Mouse (Mus musculus) thymus, postnatal 14 days (tissue): Measurements from ENCODE around the gene Ccnjl.

ENCODE experiments used
- DNase-seq: peaks from one replicate; pipeline ENCODE4 v3.0.0; 2021

Gene Ccnjl

DNA sequence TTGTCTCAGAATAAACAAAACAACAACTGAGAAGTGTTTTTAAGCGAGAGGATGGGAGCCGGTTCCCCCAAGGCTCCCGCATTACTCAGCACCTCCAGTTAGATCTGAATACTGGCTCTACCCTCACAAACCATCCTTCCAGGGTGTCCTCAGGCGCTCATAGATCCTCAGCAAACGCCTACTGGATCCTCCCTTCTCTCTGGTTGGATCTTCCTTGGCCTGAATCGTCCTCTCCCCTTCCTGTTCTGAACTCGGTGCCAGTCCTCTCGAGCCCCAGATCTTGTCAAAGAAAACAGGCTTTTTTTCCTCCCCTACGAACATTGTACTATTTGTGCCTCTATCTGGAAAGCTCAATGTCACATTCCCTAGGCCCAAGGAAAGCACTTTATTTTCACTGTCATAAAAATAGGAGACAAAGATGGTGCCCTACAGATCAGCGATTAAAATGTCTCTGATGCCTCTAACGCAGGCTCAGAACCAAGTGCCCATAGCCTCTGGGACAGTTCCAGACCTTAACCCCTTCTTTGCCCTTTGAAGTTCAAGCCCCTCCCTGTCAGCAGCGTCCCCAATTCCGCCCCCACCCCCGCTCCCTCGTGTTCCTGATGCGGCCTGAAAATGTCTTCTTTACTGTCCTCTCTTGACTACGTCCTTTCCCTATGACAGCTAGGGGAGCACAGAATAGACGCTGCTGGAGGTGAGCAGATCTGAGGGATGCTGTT, 98.5 kb downstream of the Ccnjl start:
- DNase-seq: no peak

DNA sequence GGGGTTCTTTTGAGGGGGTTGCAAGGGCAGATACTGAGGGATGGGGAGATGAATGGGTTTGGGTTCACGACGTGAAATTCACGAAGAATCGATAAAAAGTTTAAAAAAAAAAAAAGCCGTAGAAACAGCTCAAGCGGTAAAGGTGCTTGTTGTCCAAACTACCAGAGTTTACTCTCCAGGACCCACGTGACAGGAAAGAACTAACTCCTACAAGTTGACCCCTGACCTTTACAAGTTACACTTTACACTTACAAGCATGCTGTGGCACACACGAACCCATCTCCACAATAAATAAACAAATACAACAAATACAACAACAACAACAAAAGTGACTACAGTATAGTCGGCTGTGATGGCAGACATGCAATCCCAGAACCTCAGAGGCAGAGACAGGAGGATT, 103.1 kb downstream of the Ccnjl start:
- no peak for DNase-seq

DNA sequence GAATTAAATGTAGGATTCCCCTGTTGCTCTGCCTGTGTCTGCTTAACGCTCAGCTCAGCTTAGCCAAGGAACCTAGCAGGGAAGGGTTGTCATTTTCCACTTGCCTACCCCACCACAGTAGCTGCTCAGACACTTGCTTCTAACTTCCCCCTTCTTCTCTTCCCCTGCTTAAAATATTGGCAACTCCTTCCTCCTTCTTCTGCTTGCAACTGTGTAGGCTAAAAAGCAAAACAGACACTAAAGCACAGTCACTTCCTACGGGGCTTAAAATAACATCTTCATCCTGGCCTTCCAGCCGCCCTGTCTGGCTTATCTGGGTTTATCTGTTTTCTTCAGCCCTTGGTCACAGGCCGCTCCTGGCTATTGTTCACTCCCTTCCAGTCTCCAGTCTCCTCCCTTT, 104.0 kb downstream of the Ccnjl start:
- no peak for DNase-seq

DNA sequence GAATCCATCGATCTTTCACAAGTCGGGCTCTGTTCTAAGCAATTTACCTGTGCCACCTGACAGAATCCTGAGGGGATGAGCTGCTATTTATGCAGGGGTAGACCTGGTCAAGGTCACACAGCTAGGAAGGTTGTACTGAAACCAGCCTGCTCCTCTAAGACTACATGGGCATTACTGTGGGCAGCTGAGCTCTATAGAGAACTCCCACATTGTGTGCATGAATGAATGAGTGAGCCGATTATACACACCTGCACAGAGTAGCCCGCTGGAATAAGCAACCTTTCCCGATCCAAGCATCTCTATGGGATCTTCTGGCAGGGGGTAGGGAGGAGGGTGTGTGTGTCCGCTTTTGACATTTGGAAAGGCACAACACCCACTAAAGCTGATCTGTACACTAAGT, 104.6 kb downstream of the Ccnjl start:
- DNase-seq: no peak

DNA sequence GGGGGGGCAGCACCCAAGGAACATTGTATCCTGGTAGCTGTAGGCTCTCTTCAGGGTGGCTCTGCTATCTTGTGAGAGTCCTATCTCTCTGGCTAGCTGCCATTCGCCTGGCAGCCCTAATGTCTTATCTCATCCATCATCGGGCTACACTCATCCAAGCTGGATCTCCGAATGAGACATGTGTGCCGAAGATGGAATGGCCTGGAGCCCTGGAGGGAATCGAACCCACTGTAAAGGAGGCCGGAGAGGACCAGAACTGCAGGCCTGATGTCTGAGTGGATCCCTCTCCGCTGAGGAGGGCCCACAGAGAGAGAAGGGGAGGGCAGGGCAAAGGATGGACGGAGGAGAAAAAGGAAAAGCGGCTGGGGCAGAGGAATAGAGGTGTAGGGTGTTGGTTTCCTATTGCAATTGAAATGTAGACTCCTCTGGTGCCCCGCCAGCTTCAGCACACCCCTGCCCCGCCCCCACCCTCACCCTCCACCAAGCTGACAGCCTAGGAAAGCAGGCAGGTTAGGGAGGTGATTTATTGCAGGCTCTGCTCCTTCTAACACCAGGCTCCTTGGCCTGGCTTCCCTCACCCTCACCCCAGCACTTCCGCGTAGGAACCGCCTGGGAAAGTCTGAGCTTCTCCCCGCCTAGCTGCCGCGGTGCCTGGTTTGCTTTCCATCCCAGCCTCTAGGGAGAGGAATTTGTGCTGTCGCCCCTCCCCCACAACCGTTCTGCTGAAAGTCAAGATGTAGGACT, 105.2 kb downstream of the Ccnjl start:
- peak; percentile 10 for DNase-seq
